Mouse (Mus musculus) layer of hippocampus, adult 8-10 months (tissue): ENCODE measurements at regions not wholly inside any gene's neighbourhood (a gene's known extent, or its start where the extent isn't known, plus 50 kb on each side); places are given as distances from the start of the nearest gene placed in this dataset.

Experiments used
- DNase-seq, 2 experiments: peaks; one replicate each; pipeline ENCODE4 v3.0.0; 2022; ENCODE audit warnings: low spot score in 2 of 2

- DNase-seq: no peak
Measured at GRCm38 (mm10) chr4:107736866-107737265, 52.8 kb upstream of the Dmrtb1 start.

GRCm38 (mm10) chr4:107737907-107738306 is 53.9 kb upstream of the Dmrtb1 start:
- DNase-seq: peak; percentile 78 to 89

DNA sequence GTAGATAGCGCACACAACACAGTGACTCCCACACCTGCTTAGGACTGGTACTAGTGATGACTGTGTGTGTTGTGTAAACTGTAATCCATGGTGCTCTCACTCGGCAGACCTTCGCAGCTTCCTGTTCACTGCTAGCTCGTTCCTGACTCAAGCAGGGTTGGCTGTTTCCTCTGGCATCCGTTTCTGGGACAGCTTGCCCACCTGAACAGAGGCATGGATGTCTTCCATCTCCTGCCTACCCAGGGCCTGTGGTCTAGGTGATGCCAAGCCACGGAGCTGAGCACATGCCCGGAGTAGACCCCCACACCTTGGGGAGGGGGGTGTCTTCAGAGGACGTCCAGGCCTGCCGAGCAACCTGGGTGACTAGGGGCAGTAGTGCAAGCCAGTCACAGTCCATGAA is 54.7 kb upstream of the Dmrtb1 start:
- DNase-seq: no peak

DNA sequence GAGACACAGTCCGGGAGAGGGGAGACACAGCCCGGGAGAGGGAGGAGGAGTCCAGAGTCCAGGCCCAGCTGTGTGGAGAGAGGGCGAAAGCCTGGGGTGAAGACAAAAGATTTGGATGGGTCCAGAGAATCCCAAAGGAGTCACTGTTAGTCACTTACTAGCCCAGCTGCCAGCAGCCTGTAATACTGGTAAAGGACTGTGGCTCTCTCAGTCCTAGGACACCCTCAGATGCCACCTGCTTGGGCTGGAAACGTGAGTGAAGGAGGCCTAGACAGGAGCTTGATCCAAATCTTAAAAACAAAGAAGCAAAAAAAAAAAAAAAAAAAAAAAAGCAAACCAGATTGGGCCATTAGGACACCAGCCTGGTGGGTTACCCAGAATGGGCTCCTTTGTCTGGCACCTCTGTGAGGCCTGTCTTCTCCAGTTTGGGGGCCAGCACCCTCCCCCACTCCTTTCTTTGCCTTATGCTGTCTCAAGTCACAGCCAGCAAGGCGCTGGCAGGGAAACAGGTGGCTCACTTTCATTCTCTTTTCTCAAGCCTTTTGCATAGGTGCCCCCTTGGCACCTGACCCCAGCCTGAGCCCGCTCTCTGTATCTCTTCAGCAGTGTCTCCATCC is 55.9 kb upstream of the Dmrtb1 start:
- no peak for DNase-seq

GRCm38 (mm10) chr4:107743646-107744045 is 58.4 kb upstream of the Lrp8 start:
- no peak for DNase-seq

DNA sequence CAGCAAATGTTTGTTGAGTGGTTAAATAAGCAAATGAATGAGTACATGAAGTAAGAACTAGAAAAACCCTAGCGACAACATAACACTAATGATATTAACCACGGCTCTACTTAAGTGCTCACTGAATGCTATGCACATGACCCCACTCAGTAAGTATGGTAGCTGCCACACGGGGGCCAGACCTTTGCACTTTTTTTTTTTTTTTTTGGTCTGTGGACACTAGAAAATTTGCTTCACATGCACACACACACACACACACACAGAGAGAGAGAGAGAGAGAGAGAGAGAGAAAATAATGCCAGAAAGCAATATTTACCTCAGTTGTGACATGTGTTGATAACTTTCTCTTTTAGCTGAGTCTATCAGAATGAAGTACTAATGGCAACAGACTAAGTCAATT is 55.7 kb upstream of the Lrp8 start:
- DNase-seq: no peak

- no peak for DNase-seq
Measured at GRCm38 (mm10) chr4:107746923-107747431, 55.1 kb upstream of the Lrp8 start.

GRCm38 (mm10) chr4:107747454-107747853 is 54.6 kb upstream of the Lrp8 start:
- no peak for DNase-seq

- DNase-seq: no peak
Measured at GRCm38 (mm10) chr4:107747907-107748628, 54.0 kb upstream of the Lrp8 start.

DNA sequence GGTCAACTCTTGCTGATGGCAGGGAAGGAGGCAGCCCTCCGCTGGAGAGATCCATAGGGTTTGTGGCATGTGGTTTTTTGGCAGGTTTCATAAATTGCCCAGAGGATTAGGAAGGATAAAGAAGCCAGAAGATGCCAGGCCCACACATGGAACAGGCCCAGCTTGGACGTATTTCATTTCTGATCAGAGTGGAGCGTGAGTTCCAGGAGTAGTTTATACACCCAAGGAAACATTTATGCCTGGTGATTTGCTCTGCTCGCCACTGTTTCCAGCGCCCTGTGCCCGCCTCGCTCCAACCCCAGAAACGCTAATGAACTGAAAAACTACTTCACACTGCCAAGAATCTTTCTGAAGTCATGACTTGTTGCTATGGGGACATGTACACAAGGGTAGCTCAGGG is 53.0 kb upstream of the Lrp8 start:
- no peak for DNase-seq

- no peak for DNase-seq
Measured at GRCm38 (mm10) chr4:107750017-107750416, 52.0 kb upstream of the Lrp8 start.
